8 mouse cellular contexts compared by ENCODE assay signal in the genomic region with DNA sequence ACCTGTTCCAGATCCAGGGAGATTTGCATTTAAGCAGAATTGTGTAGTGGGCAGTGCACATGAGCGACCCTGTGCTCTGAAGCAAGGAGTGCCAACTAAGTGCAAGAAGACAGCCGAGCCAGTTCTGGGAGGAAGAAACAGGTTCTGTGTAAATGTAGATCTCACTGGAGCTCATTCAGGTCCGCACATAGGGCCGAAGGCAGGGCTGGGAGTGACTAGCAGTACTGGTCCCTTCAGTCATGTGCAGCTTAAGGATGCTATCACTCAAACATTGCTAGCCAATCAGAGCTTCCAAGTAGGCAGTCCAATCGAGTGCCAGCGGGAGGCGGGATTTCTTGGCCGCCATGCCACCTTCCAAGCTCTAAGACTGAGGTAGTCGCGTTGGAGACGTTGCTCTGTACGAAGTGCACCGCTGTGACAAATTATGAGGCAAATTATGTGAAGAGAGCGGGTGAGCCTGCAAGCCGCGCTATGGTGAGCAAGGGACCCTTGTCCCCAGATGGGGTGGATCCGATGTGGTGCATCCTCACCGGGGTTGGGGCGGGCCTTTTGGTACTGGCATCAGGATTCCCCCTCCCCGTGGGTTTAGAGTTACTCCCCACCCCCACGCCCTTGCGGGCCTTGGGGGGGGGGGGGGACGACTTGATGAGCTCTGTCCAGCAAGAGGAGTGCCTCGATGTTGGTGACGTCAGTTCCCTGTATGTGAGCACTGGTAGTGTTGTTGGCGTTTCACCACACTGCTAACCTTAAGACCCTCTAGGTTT. TPM values are rescaled to one million over a fixed set of nuclear protein-coding genes. Genes with fewer than 3 reads are reported as not detected.
DNase-seq lines count a peak whose midpoint lies in the region; ATAC-seq lines count a peak whose summit lies in the region.

No protein-coding gene starts in this region.

- peak overlapping the region; percentile 92 for H3K27ac ChIP-seq in lung, embryonic 16.5 days (ENCODE audit: low read length)

- peak; percentile 94 for DNase-seq in MEL-GATA-1-ER (ENCODE audit: extremely low read depth, low read depth)
- DNase-seq in cerebellum, adult 8-10 months = peak; percentile 94
- DNase-seq in forelimb bud, embryonic 11.5 days (ENCODE audit: low read depth, low spot score) = peak; percentile 92
- DNase-seq in layer of hippocampus, adult 9-10 months (ENCODE audit: low spot score) = peak; percentile 95
- DNase-seq in ovary, postnatal 10 days (ENCODE audit: low spot score) = peak; percentile 68
- peak; percentile 75 to 76 for DNase-seq in thymus, postnatal 10 days (ENCODE audit: low spot score in 2 of 2)

- no peaks in the 10 kb centered on the region; the same call in 1 of the 2 replicates for H3K9me3 ChIP-seq in lung, embryonic 16.5 days (ENCODE audit: control insufficient read depth, low read length)

- H3K9ac ChIP-seq in lung, embryonic 16.5 days (ENCODE audit: low read length) = peak overlapping the region; percentile 73

- peak overlapping the region; percentile 75 for H3K4me2 ChIP-seq in lung, embryonic 16.5 days (ENCODE audit: low read depth, low read length)

- ATAC-seq in hematopoietic stem cell, adult 5-6 weeks (replicated peaks in 1 of 2; ENCODE audit: insufficient read depth in 1 of 2, low FRiP score in 2 of 2, low TSS enrichment in 1 of 2, low read depth in 1 of 2, poor library complexity in 2 of 2, severe bottlenecking in 2 of 2) = peak; percentile 91 to 93
- peak; percentile 96 for ATAC-seq in lung, embryonic 16.5 days (ENCODE audit: low read depth)

- under 1% methylated on average over 23 of the region's 26 CpGs for WGBS in lung, embryonic 16.5 days

- H3K4me1 ChIP-seq in lung, embryonic 16.5 days (replicated peaks; ENCODE audit: control insufficient read depth, insufficient read depth, low read length) = peaks cover 8% of the 10 kb centered on the region

- peaks cover 21% of the 10 kb centered on the region for H3K36me3 ChIP-seq in lung, embryonic 16.5 days (ENCODE audit: control insufficient read depth, insufficient read depth, low read length)

- no peaks in the 10 kb centered on the region for H3K27me3 ChIP-seq in lung, embryonic 16.5 days (ENCODE audit: control insufficient read depth, insufficient read depth, low read depth, low read length)

- H3K4me3 ChIP-seq in lung, embryonic 16.5 days (ENCODE audit: low read length) = peak overlapping the region; percentile 61

RNA-seq across cellular contexts. Expression of gene Zfp788, which starts 0.4 kb away (rescaled TPM):
- 16.4 and 16.6 TPM in 2 replicates for total RNA-seq in hematopoietic stem cell, adult 5-6 weeks (2017)
- polyA plus RNA-seq in lung, embryonic 16.5 days (2015; fragmentation: Nextera tagmentation; extraction: Ambion mirVana) = 10.8 and 12.0 TPM in 2 replicates

RNA-seq across cellular contexts. Expression of gene 2610021A01Rik, which starts 34.4 kb away (rescaled TPM):
- total RNA-seq in hematopoietic stem cell, adult 5-6 weeks (2017) = 29.5 and 32.8 TPM in 2 replicates
- polyA plus RNA-seq in lung, embryonic 16.5 days (2015; fragmentation: Nextera tagmentation; extraction: Ambion mirVana) = 9.8 and 12.6 TPM in 2 replicates

RNA-seq across cellular contexts. Expression of gene Gm6871, which starts 59.9 kb away (rescaled TPM):
- not detected in 2 replicates for total RNA-seq in hematopoietic stem cell, adult 5-6 weeks (2017)
- not detected in 2 replicates for polyA plus RNA-seq in lung, embryonic 16.5 days (2015; fragmentation: Nextera tagmentation; extraction: Ambion mirVana)

Comparison
In these comparisons a context has a peak if more than half of its experiments do, and no peak if none do; other contexts are left out.
1. Peak in every context shown above with its lines: DNase-seq, ATAC-seq, H3K4me3 ChIP-seq and H3K27ac ChIP-seq.